Mouse (Mus musculus): ENCODE data around the gene Plek.

DNA sequence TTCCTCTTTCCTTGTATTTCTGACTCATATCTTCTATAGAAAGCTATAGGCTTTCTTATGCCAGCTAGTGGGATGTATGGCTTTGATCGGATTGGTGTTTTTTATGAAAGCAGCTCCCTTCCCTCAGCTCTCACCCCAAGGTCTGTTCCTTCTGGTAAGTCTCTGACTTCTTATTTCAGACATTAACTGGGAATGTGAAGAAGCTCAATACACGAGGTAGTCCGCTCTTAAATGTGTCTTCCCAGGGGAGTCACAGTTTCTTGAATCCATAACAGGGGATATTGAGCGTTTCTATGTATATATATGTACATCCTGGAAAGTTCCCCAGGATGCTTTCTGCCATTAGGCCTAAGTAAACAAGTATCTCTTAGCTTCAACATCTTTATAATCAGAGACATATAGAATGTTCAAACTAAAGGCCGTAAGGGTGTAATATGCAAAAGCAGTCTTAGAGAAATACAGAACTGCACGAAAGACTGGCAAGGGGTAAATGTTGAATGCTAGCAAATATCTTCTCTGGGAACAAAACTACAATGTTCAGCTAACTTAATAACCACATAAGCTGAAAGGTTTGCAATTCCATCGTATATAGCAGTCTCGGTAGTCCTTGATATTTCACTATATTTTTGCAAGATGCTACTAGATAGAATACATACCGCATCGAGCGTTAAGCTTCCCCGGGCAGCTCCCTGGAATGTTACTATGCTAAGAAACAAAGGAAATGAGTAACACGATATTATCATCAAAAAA is 101.8 kb downstream of the Plek start:
- TF ChIP-seq EP300 (IDR thresholded peaks at IDR 0.05; ENCODE audit: insufficient read depth, low read depth, low read length) (no peak), CTCF (IDR thresholded peaks at IDR 0.05; ENCODE audit: low read depth, low read length) (no peak), POLR2A (IDR thresholded peaks at IDR 0.05; ENCODE audit: insufficient read depth, low read length) (no peak)
